Mouse (Mus musculus) left cerebral cortex, adult 18-20 months (tissue): ENCODE measurements at regions not wholly inside any gene's neighbourhood (a gene's known extent, or its start where the extent isn't known, plus 50 kb on each side); places are given as distances from the start of the nearest gene placed in this dataset.

ENCODE experiments used
- DNase-seq, 2 experiments: peaks; one replicate each; pipeline ENCODE4 v3.0.0; 2021 to 2022; ENCODE audit warnings: low spot score in 2 of 2, mixed read lengths in 1 of 2
- microRNA-seq, 2 experiments: library from miRNA; unstranded; fragments of <30 nt; microRNA quantifications; one replicate each; pipeline ENCODE4 v1.2.0; 2021

DNA sequence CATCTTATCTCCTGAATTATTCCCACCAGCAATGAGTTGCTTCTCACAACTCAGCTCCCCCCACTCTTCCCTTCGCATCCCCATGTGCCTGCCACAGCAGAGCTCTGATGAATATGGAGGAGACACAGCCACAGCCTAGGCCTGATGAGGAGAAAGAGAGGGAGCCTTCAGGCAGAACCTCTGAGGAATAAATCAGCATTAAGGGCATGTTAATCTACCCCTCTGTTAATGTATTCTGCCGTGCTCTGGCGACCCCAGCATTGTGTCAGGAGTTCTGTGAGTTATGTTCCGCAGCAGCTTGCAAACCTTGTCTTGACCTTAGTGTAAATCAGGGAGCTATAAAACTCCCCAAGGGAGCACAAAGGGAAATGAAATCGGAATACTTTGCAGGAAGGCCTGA lies 104.0 kb upstream of the Nsun2 start:
- no peak for DNase-seq

GRCm38 (mm10) chr13:69433461-69434323 lies 99.9 kb upstream of the Nsun2 start:
- DNase-seq, result no peak

GRCm38 (mm10) chr13:69439486-69439885 lies 94.1 kb upstream of the Nsun2 start:
- DNase-seq, result no peak

GRCm38 (mm10) chr13:69441798-69442197 lies 91.7 kb upstream of the Nsun2 start:
- DNase-seq, result no peak

DNA sequence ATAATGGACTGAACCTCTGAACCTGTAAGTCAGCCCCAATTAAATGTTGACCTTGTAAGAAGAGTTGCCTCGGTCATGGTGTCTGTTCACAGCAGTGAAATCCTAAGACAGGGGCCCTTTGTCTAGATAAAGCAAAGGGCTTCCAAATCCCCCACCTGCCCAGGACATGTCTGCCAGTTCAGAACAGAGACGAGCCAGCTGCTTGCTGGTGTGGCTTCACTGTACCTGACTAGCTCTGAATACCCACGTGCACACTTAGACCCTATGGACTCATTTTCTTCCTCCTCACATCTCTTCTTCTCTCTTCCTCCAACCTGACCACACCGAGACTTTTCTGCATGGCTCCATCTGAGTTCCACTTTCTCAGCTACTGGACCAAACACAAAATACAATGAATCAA lies 87.9 kb upstream of the Nsun2 start:
- DNase-seq, result no peak

Small RNA genes lying in the stretch of these regions (microRNA-seq; reads per million reads assigned to microRNA genes)
- 0 reads per million in 2 experiments for gene Gm44375
